Mouse (Mus musculus) heart, embryonic 13.5 days (tissue): ENCODE data around the gene Nt5dc1. TPM values are rescaled to one million over a fixed set of nuclear protein-coding genes. Genes with fewer than 3 reads are reported as not detected.

Experiments
- ATAC-seq: fragments of 200-750 bp; cut with Nextera tagmentation; 2 replicates; pipeline ENCODE4 v1.8.0; 2017; ENCODE audit warnings: moderate TSS enrichment; ENCODE audit not compliant: insufficient number of reproducible peaks, low FRiP score, low TSS enrichment; ENCODE audit errors: extremely low read depth
- H3K27ac ChIP-seq: fragments of 300-500 bp; sonication (generic); replicated peaks from 2 replicates; pipeline ENCODE4 v1.5.1; 2015; ENCODE audit warnings: moderate library complexity, mild to moderate bottlenecking, inconsistent platforms
- H3K27me3 ChIP-seq: fragments of 300-500 bp; sonication (generic); replicated peaks from 2 replicates; pipeline ENCODE4 v1.6.1; 2015; ENCODE audit warnings: mild to moderate bottlenecking, inconsistent platforms
- H3K36me3 ChIP-seq: fragments of 300-500 bp; sonication (generic); 2 replicates; pipeline ENCODE4 v1.6.1; 2015; ENCODE audit warnings: mild to moderate bottlenecking, inconsistent platforms
- H3K4me1 ChIP-seq: fragments of 300-500 bp; sonication (generic); 2 replicates; pipeline ENCODE4 v1.6.1; 2015; ENCODE audit warnings: inconsistent platforms
- H3K4me2 ChIP-seq: fragments of 300-500 bp; sonication (generic); 2 replicates; pipeline ENCODE4 v1.6.1; 2015; ENCODE audit warnings: inconsistent platforms, mild to moderate bottlenecking, moderate library complexity
- H3K4me3 ChIP-seq: fragments of 300-500 bp; sonication (generic); 2 replicates; pipeline ENCODE4 v1.5.1; 2015; ENCODE audit warnings: moderate library complexity, mild to moderate bottlenecking, inconsistent platforms
- H3K9ac ChIP-seq: fragments of 300-500 bp; sonication (generic); 2 replicates; pipeline ENCODE4 v1.6.1; 2015; ENCODE audit warnings: inconsistent platforms, mild to moderate bottlenecking, moderate library complexity
- H3K9me3 ChIP-seq: fragments of 300-500 bp; sonication (generic); 2 replicates; pipeline ENCODE4 v1.6.1; 2016; ENCODE audit warnings: inconsistent platforms
- WGBS: fragments of 180-500 bp; shearing (Covaris S2); methylation state at CpG from one replicate; pipeline ENCODE4 v1.1.7; 2015; ENCODE audit warnings: mixed read lengths; 5-methylcytosine and 5-hydroxymethylcytosine counted together
- polyA plus RNA-seq: library from polyadenylated mRNA; unstranded; fragments of >200 nt; fragmentation: Nextera tagmentation; extraction: Ambion mirVana; gene quantifications from 2 replicates; pipeline ENCODE4 v1.2.1, GENCODE M21; 2015

Gene Nt5dc1
- polyA plus RNA-seq, 1 experiment from 2014 or later: 5.6 TPM

- no peak overlapping the region for H3K27ac ChIP-seq
- H3K36me3 ChIP-seq: no peaks in the 10 kb centered on the region
- H3K4me1 ChIP-seq: no peaks in the 10 kb centered on the region
- no peak for ATAC-seq
- H3K4me2 ChIP-seq: no peak overlapping the region
- 63% methylated on average over 5 of the region's 5 CpGs for WGBS
- no peaks in the 10 kb centered on the region for H3K27me3 ChIP-seq
- no peaks in the 10 kb centered on the region for H3K9me3 ChIP-seq
- H3K9ac ChIP-seq: no peak overlapping the region
- no peak overlapping the region for H3K4me3 ChIP-seq
Measured at GRCm38 (mm10) chr10:34368138-34368537, 50.2 kb downstream of the Nt5dc1 start.

DNA sequence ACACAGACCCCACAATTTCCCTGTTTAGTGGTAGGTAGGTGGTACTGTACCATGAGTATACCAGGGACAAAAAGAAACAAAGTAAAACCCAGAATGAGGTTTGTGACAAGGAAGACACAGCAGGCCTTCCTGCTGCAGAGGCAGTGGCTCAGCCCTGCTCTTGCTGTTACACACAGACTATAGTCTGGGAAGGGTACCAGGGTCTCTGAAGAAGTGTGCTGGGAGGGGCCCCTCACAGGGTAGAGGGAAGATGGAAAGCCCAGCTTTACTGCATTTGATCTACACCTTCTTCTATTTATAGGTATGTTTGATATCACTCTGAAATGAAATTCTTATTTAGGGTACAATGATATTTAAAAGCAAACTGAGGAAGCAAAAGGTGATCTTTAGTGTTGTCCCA lies 54.6 kb downstream of the Nt5dc1 start:
- no peaks in the 10 kb centered on the region for H3K36me3 ChIP-seq

GRCm38 (mm10) chr10:34358263-34358662 lies 60.1 kb downstream of the Nt5dc1 start:
- Histone ChIP-seq H3K4me2 (no peak overlapping the region), H3K27ac (no peak overlapping the region), H3K36me3 (no peaks in the 10 kb centered on the region), H3K9me3 (no peaks in the 10 kb centered on the region), H3K4me3 (no peak overlapping the region), H3K4me1 (no peaks in the 10 kb centered on the region), H3K27me3 (no peaks in the 10 kb centered on the region), H3K9ac (no peak overlapping the region)
- no peak for ATAC-seq
- 60% methylated on average over 3 of the region's 3 CpGs for WGBS

More for the DNA sequence above, 54.6 kb downstream of the Nt5dc1 start:
- Histone ChIP-seq H3K27ac (no peak overlapping the region), H3K4me2 (no peak overlapping the region), H3K4me1 (no peaks in the 10 kb centered on the region), H3K4me3 (no peak overlapping the region), H3K9ac (no peak overlapping the region), H3K9me3 (no peaks in the 10 kb centered on the region), H3K27me3 (no peaks in the 10 kb centered on the region)
- no peak for ATAC-seq

DNA sequence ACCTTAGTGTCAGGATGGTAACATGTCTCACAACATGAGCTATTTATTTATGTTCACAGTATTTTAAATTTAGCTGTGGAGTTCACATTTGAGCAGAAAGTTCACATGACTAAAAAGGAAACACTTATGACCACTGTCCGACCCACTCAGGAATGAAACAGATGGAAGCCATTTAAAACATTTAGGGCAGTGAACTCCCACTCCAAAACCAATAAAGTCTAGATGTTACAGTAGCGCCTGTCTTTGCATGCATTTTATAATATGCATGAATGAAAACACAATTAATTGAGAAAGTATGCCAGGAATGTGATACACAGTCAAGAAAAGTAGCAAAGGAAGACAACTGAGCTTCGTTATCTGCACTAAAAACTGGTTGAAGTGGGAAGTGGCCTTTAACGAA lies 66.2 kb downstream of the Nt5dc1 start:
- Histone ChIP-seq H3K27me3 (no peaks in the 10 kb centered on the region), H3K36me3 (no peaks in the 10 kb centered on the region), H3K9ac (no peak overlapping the region), H3K9me3 (no peaks in the 10 kb centered on the region), H3K4me1 (peaks cover 11% of the 10 kb centered on the region), H3K4me2 (no peak overlapping the region), H3K27ac (no peak overlapping the region), H3K4me3 (no peak overlapping the region)
- WGBS: 68% methylated on average over 4 of the region's 4 CpGs
- no peak for ATAC-seq

DNA sequence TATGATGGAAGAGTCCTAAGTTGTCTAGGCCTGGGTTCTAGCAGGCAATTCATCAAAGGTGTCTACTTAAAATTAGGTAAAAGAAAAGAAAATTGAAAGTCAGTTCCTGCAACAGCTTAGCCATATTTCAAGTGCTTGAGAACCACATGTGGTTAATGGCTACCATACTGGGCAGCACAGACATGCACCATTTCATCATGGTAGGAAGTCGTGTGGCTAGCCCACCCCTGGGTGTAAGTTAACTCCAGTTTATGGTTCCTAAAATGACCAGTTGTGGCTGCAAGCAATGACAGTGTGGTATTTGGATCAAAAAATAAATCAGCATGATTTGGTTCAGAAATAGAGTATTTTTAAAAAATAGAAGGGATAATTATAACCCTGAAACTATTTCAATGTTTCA lies 76.5 kb downstream of the Nt5dc1 start:
- WGBS: 85% methylated on average over 1 of the region's 1 CpGs
- H3K27me3 ChIP-seq: no peaks in the 10 kb centered on the region
- no peaks in the 10 kb centered on the region for H3K36me3 ChIP-seq
- H3K4me3 ChIP-seq: no peak overlapping the region
- no peak overlapping the region for H3K4me2 ChIP-seq
- H3K9ac ChIP-seq: no peak overlapping the region
- no peaks in the 10 kb centered on the region for H3K9me3 ChIP-seq
- no peak for ATAC-seq
- no peak overlapping the region for H3K27ac ChIP-seq
- H3K4me1 ChIP-seq: no peaks in the 10 kb centered on the region

DNA sequence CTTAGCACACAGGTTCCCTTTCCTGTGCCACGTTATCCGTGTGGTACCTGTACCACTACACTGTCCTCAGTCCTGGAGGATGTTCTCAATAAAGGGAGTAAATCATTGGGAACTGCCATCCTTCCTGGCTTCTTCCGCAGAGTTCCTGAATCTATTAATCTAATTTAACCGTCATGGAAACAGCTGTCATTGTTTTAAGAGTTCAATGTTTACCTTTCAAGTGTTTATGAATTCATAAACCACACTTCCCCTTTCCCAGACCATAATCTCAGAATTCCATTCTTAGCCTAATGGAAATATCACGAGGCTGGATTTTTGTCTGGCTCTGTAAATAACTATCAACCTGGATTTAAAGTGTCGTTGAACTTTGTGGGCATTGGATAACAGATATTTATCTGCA lies 77.3 kb downstream of the Nt5dc1 start:
- H3K27ac ChIP-seq: no peak overlapping the region
- H3K4me2 ChIP-seq: no peak overlapping the region
- no peak for ATAC-seq
- H3K9me3 ChIP-seq: no peaks in the 10 kb centered on the region
- no peak overlapping the region for H3K9ac ChIP-seq
- no peaks in the 10 kb centered on the region for H3K4me1 ChIP-seq
- H3K27me3 ChIP-seq: no peaks in the 10 kb centered on the region
- 73% methylated on average over 6 of the region's 6 CpGs for WGBS
- H3K36me3 ChIP-seq: no peaks in the 10 kb centered on the region
- H3K4me3 ChIP-seq: no peak overlapping the region

DNA sequence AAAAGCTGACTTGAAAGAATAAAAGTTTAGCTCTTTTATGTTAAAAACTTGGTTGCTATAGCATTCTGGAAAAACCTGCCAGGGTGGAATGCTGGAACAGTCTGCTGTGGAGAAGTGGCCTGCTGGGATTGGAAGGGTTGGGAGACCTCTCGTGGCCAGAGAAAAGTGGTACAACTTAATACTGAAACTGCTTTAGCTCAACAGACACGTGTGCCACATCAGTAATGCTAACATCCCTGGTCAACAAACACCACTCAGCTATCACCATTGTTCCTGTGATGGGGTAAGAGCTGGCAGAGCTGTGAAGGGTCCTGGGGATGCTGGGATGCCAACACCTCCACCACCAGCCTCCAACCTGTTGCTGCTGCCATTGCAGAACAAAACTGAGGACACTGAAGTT lies 90.0 kb downstream of the Nt5dc1 start:
- Histone ChIP-seq H3K4me2 (peak overlapping the region; percentile 52), H3K4me1 (0 out of 2 replicates have a peak, but pooled peaks cover 2% of the 10 kb centered on the region), H3K9ac (0 out of 2 replicates have a peak overlapping the region, but pooled peaks have one; percentile 28), H3K36me3 (no peaks in the 10 kb centered on the region), H3K4me3 (no peak overlapping the region), H3K27ac (no peak overlapping the region), H3K9me3 (no peaks in the 10 kb centered on the region), H3K27me3 (no peaks in the 10 kb centered on the region)
- WGBS: 0% methylated on average over 2 of the region's 2 CpGs
- no peak for ATAC-seq

- ATAC-seq: no peak
- 50% methylated on average over 5 of the region's 5 CpGs for WGBS
- H3K4me1 ChIP-seq: 0 out of 2 replicates have a peak, but pooled peaks cover 2% of the 10 kb centered on the region
- no peak overlapping the region for H3K4me3 ChIP-seq
- H3K27me3 ChIP-seq: no peaks in the 10 kb centered on the region
- no peak overlapping the region for H3K4me2 ChIP-seq
- peaks cover under 1% of the 10 kb centered on the region; the same call in 1 of the 2 replicates for H3K36me3 ChIP-seq
- no peak overlapping the region for H3K9ac ChIP-seq
- no peaks in the 10 kb centered on the region for H3K9me3 ChIP-seq
- H3K27ac ChIP-seq: no peak overlapping the region
Measured at GRCm38 (mm10) chr10:34327144-34327543, 91.2 kb downstream of the Nt5dc1 start.

GRCm38 (mm10) chr10:34326701-34327100 lies 91.7 kb downstream of the Nt5dc1 start:
- WGBS: 24% methylated on average over 4 of the region's 4 CpGs
- ATAC-seq: no peak
- H3K4me3 ChIP-seq: no peak overlapping the region

DNA sequence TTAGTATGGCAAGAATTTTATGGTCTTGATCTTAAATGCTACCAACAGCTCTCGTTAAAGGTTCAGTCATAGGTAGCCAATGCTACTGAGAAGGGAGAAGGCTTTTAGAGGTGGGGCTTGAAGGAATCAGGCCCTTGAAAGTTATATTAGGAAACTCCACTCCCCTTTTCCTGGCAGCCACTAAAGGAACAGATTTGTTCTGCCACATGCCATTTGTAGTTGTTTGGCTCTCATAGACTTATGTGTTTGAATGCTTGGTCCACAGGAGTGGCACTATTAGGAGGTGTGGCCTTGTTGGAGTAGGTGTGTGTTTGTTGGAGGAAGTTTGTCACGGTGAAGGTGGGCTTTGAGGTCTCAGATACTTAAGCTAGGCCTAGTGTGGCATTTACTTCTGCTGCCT lies 97.5 kb downstream of the Nt5dc1 start:
- H3K4me1 ChIP-seq: peaks cover 15% of the 10 kb centered on the region
- no peaks in the 10 kb centered on the region for H3K27me3 ChIP-seq
- H3K27ac ChIP-seq: peak overlapping the region; percentile 36; the same call in 1 of the 2 replicates
- ATAC-seq: no peak
- H3K36me3 ChIP-seq: peaks cover 5% of the 10 kb centered on the region; the same call in 1 of the 2 replicates
- H3K4me2 ChIP-seq: no peak overlapping the region
- H3K4me3 ChIP-seq: no peak overlapping the region
- H3K9ac ChIP-seq: no peak overlapping the region
- no peaks in the 10 kb centered on the region for H3K9me3 ChIP-seq
- 58% methylated on average over 2 of the region's 2 CpGs for WGBS

More at GRCm38 (mm10) chr10:34326701-34327100, 91.7 kb downstream of the Nt5dc1 start:
- Histone ChIP-seq H3K4me1 (0 out of 2 replicates have a peak, but pooled peaks cover 2% of the 10 kb centered on the region), H3K27ac (no peak overlapping the region), H3K9me3 (no peaks in the 10 kb centered on the region), H3K9ac (no peak overlapping the region), H3K27me3 (no peaks in the 10 kb centered on the region), H3K36me3 (peaks cover 5% of the 10 kb centered on the region; the same call in 1 of the 2 replicates), H3K4me2 (no peak overlapping the region)

DNA sequence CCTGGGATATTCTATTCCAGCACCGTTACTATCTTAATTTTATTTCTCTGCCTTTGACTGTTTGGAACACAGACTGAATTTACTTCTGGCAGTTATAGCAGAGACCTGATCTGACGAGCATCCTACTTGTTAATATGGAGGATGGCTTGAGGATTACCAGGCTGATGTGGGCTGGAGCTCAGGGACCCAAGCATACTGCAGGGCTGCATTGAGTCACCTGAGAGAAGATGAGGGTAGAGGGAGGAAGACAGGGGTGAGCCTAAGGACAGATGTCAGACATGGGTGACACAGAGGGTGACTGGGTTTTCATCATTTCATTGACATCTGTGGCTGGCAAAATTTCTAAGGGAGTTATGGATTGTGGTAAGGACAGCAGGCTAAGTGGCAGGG lies 101.1 kb downstream of the Nt5dc1 start:
- no peak for ATAC-seq
- no peak overlapping the region for H3K27ac ChIP-seq

DNA sequence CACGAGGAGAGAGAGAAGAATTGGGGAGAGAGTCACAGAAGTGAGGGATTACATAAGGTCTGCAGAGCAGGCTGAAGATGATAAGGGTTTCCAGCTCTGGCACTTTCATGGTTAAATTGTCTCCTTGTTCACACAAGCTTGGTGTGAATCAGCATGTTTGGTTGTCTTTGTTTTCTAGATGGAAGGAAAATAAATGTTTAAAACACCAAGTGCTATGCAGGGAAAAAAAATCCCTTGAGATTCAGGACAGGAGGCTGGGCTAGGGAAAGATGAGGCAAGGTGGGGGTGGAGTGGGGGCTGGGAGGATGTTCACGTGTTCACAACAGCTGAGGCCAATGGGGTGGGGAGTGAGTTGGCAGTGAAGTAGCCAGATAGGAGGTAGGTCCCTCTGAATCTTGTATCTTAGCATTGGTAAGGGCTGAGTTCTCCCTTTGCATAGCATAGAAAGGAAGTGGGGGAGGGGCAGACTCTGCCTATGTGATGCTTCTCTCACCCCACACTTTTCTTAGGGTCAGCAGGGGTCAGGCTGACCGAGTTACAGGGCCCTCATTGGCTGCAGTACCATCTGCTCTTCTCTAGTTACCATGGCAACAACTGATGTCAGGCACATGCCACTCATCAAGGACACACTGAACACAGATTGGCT lies 101.7 kb downstream of the Nt5dc1 start:
- Histone ChIP-seq H3K27ac (no peak overlapping the region), H3K9ac (no peak overlapping the region), H3K4me2 (peak overlapping the region; percentile 20; the same call in 1 of the 2 replicates), H3K9me3 (no peaks in the 10 kb centered on the region), H3K36me3 (peaks cover 3% of the 10 kb centered on the region; the same call in 1 of the 2 replicates), H3K27me3 (no peaks in the 10 kb centered on the region), H3K4me3 (no peak overlapping the region), H3K4me1 (peaks cover 15% of the 10 kb centered on the region)
- ATAC-seq: no peak
- 4% methylated on average over 3 of the region's 3 CpGs for WGBS

More for the DNA sequence above, 101.1 kb downstream of the Nt5dc1 start:
- no peak overlapping the region for H3K4me3 ChIP-seq
- H3K4me1 ChIP-seq: peaks cover 15% of the 10 kb centered on the region
- no peak overlapping the region for H3K4me2 ChIP-seq
- peaks cover 8% of the 10 kb centered on the region for H3K36me3 ChIP-seq
- H3K27me3 ChIP-seq: no peaks in the 10 kb centered on the region
- no peaks in the 10 kb centered on the region for H3K9me3 ChIP-seq
- WGBS: 41% methylated on average over 2 of the region's 2 CpGs
- no peak overlapping the region for H3K9ac ChIP-seq
